Mouse (Mus musculus) megakaryocyte progenitor cell, adult 5-6 weeks (primary cell): ENCODE data around the gene Ak3. TPM values are rescaled to one million over a fixed set of nuclear protein-coding genes. Genes with fewer than 3 reads are reported as not detected.

Experiments used
- ATAC-seq: replicated peaks from 2 replicates; pipeline ENCODE4 v1.8.0; 2016; ENCODE audit warnings: mild to moderate bottlenecking, moderate TSS enrichment, inconsistent platforms; ENCODE audit not compliant: poor library complexity
- total RNA-seq, 2 experiments: library from RNA; stranded (forward) in 1 of 2; stranded (reverse) in 1 of 2; fragments of 157-497, 149-512 nt in 1 of 2; fragments of 200-1000 nt in 1 of 2; gene quantifications; 2 replicates each; pipeline versions ENCODE4 v1.2.3 to v1.2.4; 2015 to 2017

Ak3 gene
- total RNA-seq, 2 experiments from 2014 or later = 22.3 to 50.1 TPM

- no peak for ATAC-seq
Observed at GRCm38 (mm10) chr19:28997976-28998630, 49.7 kb downstream of the Ak3 start.

GRCm38 (mm10) chr19:28995366-28995765 is 52.4 kb downstream of the Ak3 start:
- no peak for ATAC-seq

- ATAC-seq = no peak
Observed at GRCm38 (mm10) chr19:28994870-28995269, 52.9 kb downstream of the Ak3 start.

GRCm38 (mm10) chr19:28991391-28991790 is 56.4 kb downstream of the Ak3 start:
- ATAC-seq = no peak

- ATAC-seq = peak; percentile 26; the same call in 1 of the 2 replicates
Observed at GRCm38 (mm10) chr19:28990590-28991221, 57.1 kb downstream of the Ak3 start.

GRCm38 (mm10) chr19:28990194-28990589 is 57.6 kb downstream of the Ak3 start, which contains the start of gene Cdc37l1:
Gene Cdc37l1 (plus strand): TSS chr19:28990352.
- ATAC-seq = peak; percentile 98

- no peak for ATAC-seq
Observed at GRCm38 (mm10) chr19:28989515-28989914, 58.2 kb downstream of the Ak3 start.

GRCm38 (mm10) chr19:28982617-28983016 is 65.1 kb downstream of the Ak3 start:
- no peak for ATAC-seq

- peak; percentile 97 for ATAC-seq
Observed at GRCm38 (mm10) chr19:28974862-28975611, 72.7 kb downstream of the Ak3 start.

Other genes starting within 250 kb of the Ak3 start
- 0.10 TPM in 1 of 2 replicates, not detected in the other for gene Slc1a1, start 212.9 kb downstream of the Ak3 start, total RNA-seq (2015)
- gene Slc1a1, start 212.9 kb downstream of the Ak3 start, total RNA-seq (2017) = not detected in 2 replicates
- gene Plpp6, start 84.0 kb downstream of the Ak3 start, total RNA-seq (2015) = 11.4 and 13.7 TPM in 2 replicates
- 5.5 and 5.9 TPM in 2 replicates for gene Plpp6, start 84.0 kb downstream of the Ak3 start, total RNA-seq (2017)
- gene 4430402I18Rik, start 80.2 kb downstream of the Ak3 start, total RNA-seq (2015) = 0.12 TPM in 1 of 2 replicates, not detected in the other
- 0.21 TPM in 1 of 2 replicates, not detected in the other for gene 4430402I18Rik, start 80.2 kb downstream of the Ak3 start, total RNA-seq (2017)
- gene Cdc37l1, start 57.6 kb downstream of the Ak3 start, total RNA-seq (2015) = 28.5 and 45.0 TPM in 2 replicates
- 31.0 and 48.1 TPM in 2 replicates for gene Cdc37l1, start 57.6 kb downstream of the Ak3 start, total RNA-seq (2017)
- 29.0 and 36.9 TPM in 2 replicates for gene Rcl1, start 53.4 kb upstream of the Ak3 start, total RNA-seq (2015)
- 55.3 and 76.6 TPM in 2 replicates for gene Rcl1, start 53.4 kb upstream of the Ak3 start, total RNA-seq (2017)
- 41.2 and 41.7 TPM in 2 replicates for gene Jak2, start 203.9 kb upstream of the Ak3 start, total RNA-seq (2015)
- 36.7 and 43.8 TPM in 2 replicates for gene Jak2, start 203.9 kb upstream of the Ak3 start, total RNA-seq (2017)